Mouse (Mus musculus): ENCODE measurements around the gene Asb18.

DNA sequence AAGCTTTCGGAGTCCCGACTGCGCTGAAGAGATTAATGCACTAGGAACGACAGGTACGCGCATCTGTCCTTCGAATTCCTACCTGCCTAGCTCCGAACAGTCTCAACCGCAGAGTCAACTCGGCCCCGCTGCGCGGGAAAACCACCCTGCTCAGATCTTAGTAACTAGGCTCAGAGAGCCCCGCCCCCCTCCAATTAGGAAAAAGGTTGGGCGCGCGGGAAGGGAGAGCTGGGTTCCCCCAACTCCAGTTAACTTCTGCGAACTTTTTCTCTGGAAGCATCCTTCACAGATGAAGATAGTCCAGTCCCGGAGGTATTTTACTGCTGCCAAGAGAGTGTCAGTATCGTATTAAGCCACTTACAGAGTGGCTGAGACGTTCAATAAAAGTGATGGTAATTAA is 80.7 kb downstream of the Asb18 start:
- TF ChIP-seq CTCF (IDR thresholded peaks at IDR 0.05; ENCODE audit: insufficient read depth, low read depth, low read length): no peak
- no peak for TF ChIP-seq POLR2A (IDR thresholded peaks at IDR 0.05; ENCODE audit: insufficient read depth, low read depth, low read length)

Data from olfactory bulb, adult 2 months (tissue).